In genomic region chr16:16896382-16897055, GRCm38 (mm10) we compare ENCODE assay signal across 8 mouse cellular contexts. TPM values are rescaled to one million over a fixed set of nuclear protein-coding genes. Genes with fewer than 3 reads are reported as not detected.
DNase-seq lines count a peak whose midpoint lies in the region; ATAC-seq lines count a peak whose summit lies in the region.

Gene Ppm1f (plus strand): TSS chr16:16896469.

- DNase-seq in WW6 (ENCODE audit: low read depth, low spot score): peak; percentile 89
- DNase-seq in cerebellum, postnatal 4 days (ENCODE audit: low spot score in 2 of 2): peak; percentile 93 to 96
- peak; percentile 94 for DNase-seq in gastrocnemius, adult 18-20 months (ENCODE audit: low spot score)
- DNase-seq in left cerebral cortex, adult 18-20 months (ENCODE audit: low spot score in 2 of 2): peak; percentile 96 to 97
- peak; percentile 95 for DNase-seq in right cerebral cortex, adult 18-20 months
- DNase-seq in urinary bladder, postnatal 10 days (ENCODE audit: low spot score): peak; percentile 78

- peaks cover 15% of the 10 kb centered on the region for H3K36me3 ChIP-seq in hindbrain, embryonic 16.5 days (ENCODE audit: control insufficient read depth, insufficient read depth, low read length)
- peaks cover 14% of the 10 kb centered on the region; the same call in 1 of the 2 replicates for H3K36me3 ChIP-seq in macrophage (ENCODE audit: inconsistent target)

- WGBS in hindbrain, embryonic 16.5 days: under 1% methylated on average over 29 of the region's 29 CpGs
- WGBS in macrophage (ENCODE audit: missing documents): 0% methylated on average over 29 of the region's 29 CpGs

- no peaks in the 10 kb centered on the region for H3K79me2 ChIP-seq in macrophage (ENCODE audit: inconsistent target)

- no peaks in the 10 kb centered on the region for H3K9me3 ChIP-seq in hindbrain, embryonic 16.5 days (ENCODE audit: control insufficient read depth, low read length)

- H3K27me3 ChIP-seq in hindbrain, embryonic 16.5 days (replicated peaks; ENCODE audit: control insufficient read depth, insufficient read depth, low read length): no peaks in the 10 kb centered on the region

- H3K27ac ChIP-seq in hindbrain, embryonic 16.5 days (ENCODE audit: low read depth, low read length): peak within 1 kb of the TSS; percentile 72
- H3K27ac ChIP-seq in macrophage: no peak within 1 kb of the TSS; the same call in 1 of the 2 replicates

- ATAC-seq in hindbrain, embryonic 16.5 days: peak; percentile 94

- H3K9ac ChIP-seq in hindbrain, embryonic 16.5 days (ENCODE audit: low read depth, low read length): peak within 1 kb of the TSS; percentile 78

- H3K4me1 ChIP-seq in hindbrain, embryonic 16.5 days (ENCODE audit: control insufficient read depth, insufficient read depth, low read depth, low read length): peaks cover 13% of the 10 kb centered on the region

- peak within 1 kb of the TSS; percentile 64 for H3K4me2 ChIP-seq in hindbrain, embryonic 16.5 days (ENCODE audit: low read length)

- peak within 1 kb of the TSS; percentile 63 for H3K4me3 ChIP-seq in hindbrain, embryonic 16.5 days (ENCODE audit: low read length)
- H3K4me3 ChIP-seq in macrophage (ENCODE audit: inconsistent target): peak within 1 kb of the TSS; percentile 70

RNA-seq across cellular contexts. Expression of gene Ppm1f, which starts in this region (rescaled TPM):
- 10 to 100 TPM in 1 of 2 experiments, 1 to 10 TPM in 1; 9.3 to 13.4 TPM for total RNA-seq in gastrocnemius, adult 18-20 months (2021)
- 25.7 and 33.8 TPM in 2 replicates for polyA plus RNA-seq in hindbrain, embryonic 16.5 days (2015; fragmentation: Nextera tagmentation; extraction: Ambion mirVana)
- 10 to 100 TPM; 49.2 to 56.0 TPM for total RNA-seq in left cerebral cortex, adult 18-20 months (2021)
- total RNA-seq in macrophage (2018; cell fraction: chromatin; rRNA removed): 10 to 100 TPM in 12 of 26 experiments, 1 to 10 TPM in 14; 3.1 to 13.3 (median 9.4) TPM
- 10 to 100 TPM in 17 of 26 experiments, 1 to 10 TPM in 9; 7.5 to 14.0 (median 10.9) TPM for total RNA-seq in macrophage (2018; cell fraction: cytosol; rRNA removed)
- total RNA-seq in macrophage (2018; cell fraction: nucleus; rRNA removed): 10 to 100 TPM in 13 of 26 experiments, 1 to 10 TPM in 13; 4.1 to 15.2 (median 10.0) TPM
- polyA plus RNA-seq in macrophage (2018): 6.8 to 15.8 TPM (median 9.9 TPM) in 3 replicates
